Mouse (Mus musculus) layer of hippocampus, adult 2 months (tissue): ENCODE results near the gene Rps5. TPM values are rescaled to one million over a fixed set of nuclear protein-coding genes. Genes with fewer than 3 reads are reported as not detected.
"Not testable (repeated sequence)": the region's sequence is repeated elsewhere in the genome, so short reads cannot be mapped to it uniquely, and the experiment has no call there.

Experiments
- DNase-seq, 2 experiments: peaks; one replicate each; pipeline ENCODE4 v3.0.0; 2022; ENCODE audit warnings: low spot score in 2 of 2
- H3K27ac ChIP-seq: fragments of 200-600 bp; 2 replicates; pipeline ENCODE4 v1.8.1; 2022
- H3K4me3 ChIP-seq: fragments of 200-600 bp; 2 replicates; pipeline ENCODE4 v1.8.1; 2022; ENCODE audit warnings: mild to moderate bottlenecking
- CTCF ChIP-seq: fragments of 200-600 bp; conservative IDR thresholded peaks from 2 replicates; pipeline ENCODE4 v1.8.1; 2022; ENCODE audit warnings: antibody characterized with exemption, mild to moderate bottlenecking, moderate library complexity
- total RNA-seq, 2 experiments: library from RNA; stranded (reverse); gene quantifications; 2 replicates each; pipeline ENCODE4 v1.2.3; 2021

The Rps5 gene
- total RNA-seq, 2 experiments from 2014 or later, result 401 to 427 TPM

GRCm38 (mm10) chr7:12905146-12905545 is 16.9 kb upstream of the Rps5 start:
- no peak for TF ChIP-seq CTCF
- H3K4me3 ChIP-seq, result no peak overlapping the region
- no peak for DNase-seq
- no peak overlapping the region for H3K27ac ChIP-seq

GRCm38 (mm10) chr7:12909498-12909962 is 12.6 kb upstream of the Rps5 start:
- peak; percentile 84 for TF ChIP-seq CTCF
- DNase-seq, result peak; percentile 73 to 84
- H3K4me3 ChIP-seq, result peak overlapping the region; percentile 67
- H3K27ac ChIP-seq, result peak overlapping the region; percentile 97

GRCm38 (mm10) chr7:12910181-12910668 is 11.9 kb upstream of the Rps5 start:
- TF ChIP-seq CTCF, result no peak
- peak; percentile 50 to 57 for DNase-seq
- peak overlapping the region; percentile 67 for H3K4me3 ChIP-seq
- peak overlapping the region; percentile 97 for H3K27ac ChIP-seq

GRCm38 (mm10) chr7:12913556-12913955 is 8.5 kb upstream of the Rps5 start:
- peak; percentile 78 for TF ChIP-seq CTCF
- DNase-seq, result no peak

GRCm38 (mm10) chr7:12920495-12920894 is 1.6 kb upstream of the Rps5 start:
- not testable (repeated sequence) for H3K27ac ChIP-seq, H3K4me3 ChIP-seq, DNase-seq

More at GRCm38 (mm10) chr7:12913556-12913955, 8.5 kb upstream of the Rps5 start:
- H3K27ac ChIP-seq, result no peak overlapping the region
- H3K4me3 ChIP-seq, result no peak overlapping the region

- peak overlapping the region; percentile 100 for H3K4me3 ChIP-seq
- TF ChIP-seq CTCF, result no peak
- peak overlapping the region; percentile 99 for H3K27ac ChIP-seq
- DNase-seq, result no peak
These were observed 779 bp upstream of the Rps5 start for GRCm38 (mm10) chr7:12921318-12921704.

- Histone ChIP-seq H3K27ac (peak overlapping the region; percentile 80), H3K4me3 (peak overlapping the region; percentile 100)
- DNase-seq, result no peak
- no peak for TF ChIP-seq CTCF
These were observed 639 bp downstream of the Rps5 start for GRCm38 (mm10) chr7:12922729-12923128.

- Histone ChIP-seq H3K27ac (no peak overlapping the region), H3K4me3 (no peak overlapping the region)
- DNase-seq, result no peak
- TF ChIP-seq CTCF, result no peak
These were observed 4.2 kb downstream of the Rps5 start for GRCm38 (mm10) chr7:12926316-12926715.

GRCm38 (mm10) chr7:12927191-12927680 is 5.1 kb downstream of the Rps5 start, which contains the start of gene Rnf225:
Rnf225 (plus strand) TSS chr7:12927416.
- TF ChIP-seq CTCF, result no peak
- Histone ChIP-seq H3K27ac (peak within 1 kb of the TSS; percentile 43; the same call in 1 of the 2 replicates), H3K4me3 (peak within 1 kb of the TSS; percentile 49)
- no peak for DNase-seq

GRCm38 (mm10) chr7:12927693-12928589 is 5.9 kb downstream of the Rps5 start:
- Histone ChIP-seq H3K27ac (peak overlapping the region; percentile 43; the same call in 1 of the 2 replicates), H3K4me3 (peak overlapping the region; percentile 49)
- DNase-seq, result no peak
- no peak for TF ChIP-seq CTCF

GRCm38 (mm10) chr7:12933615-12934140 is 11.6 kb downstream of the Rps5 start:
- Histone ChIP-seq H3K4me3 (no peak overlapping the region), H3K27ac (no peak overlapping the region)
- DNase-seq, result no peak
- no peak for TF ChIP-seq CTCF

- no peak overlapping the region for H3K4me3 ChIP-seq
- TF ChIP-seq CTCF, result no peak
- no peak for DNase-seq
- no peak overlapping the region for H3K27ac ChIP-seq
These were observed 12.7 kb downstream of the Rps5 start for GRCm38 (mm10) chr7:12934808-12935207.

GRCm38 (mm10) chr7:12937254-12937803 is 15.2 kb downstream of the Rps5 start:
- not testable (repeated sequence) for H3K27ac ChIP-seq, H3K4me3 ChIP-seq, DNase-seq
